ENCODE assay signal across 8 mouse cellular contexts in genomic region chr6:97205439-97205885, GRCm38 (mm10). TPM values are rescaled to one million over a fixed set of nuclear protein-coding genes. Genes with fewer than 3 reads are reported as not detected.
DNase-seq lines count a peak whose midpoint lies in the region; ATAC-seq and TF ChIP-seq lines count a peak whose summit lies in the region.

Gene Uba3, minus strand, starts transcription at chr6:97205647.

- H3K4me1 ChIP-seq in cortical plate, adult 2 months (ENCODE audit: control insufficient read depth, insufficient read depth, low read length) = peaks cover 4% of the 10 kb centered on the region; the same call in 1 of the 2 replicates
- H3K4me1 ChIP-seq in megakaryocyte, embryonic 14.5 days = peaks cover 63% of the 10 kb centered on the region

- TF ChIP-seq CTCF in cortical plate, adult 2 months (IDR thresholded peaks at IDR 0.05; ENCODE audit: extremely low read depth, insufficient read depth, low read length) = no peak

- peak; percentile 80 for TF ChIP-seq POLR2A in cortical plate, adult 2 months (IDR thresholded peaks at IDR 0.05; ENCODE audit: extremely low read depth, insufficient read depth, low read length)

- ATAC-seq in activated CD4-positive, CD25-positive, alpha-beta regulatory T cell, adult 4 months = peak; percentile 83

- no peaks in the 10 kb centered on the region for H3K27me3 ChIP-seq in megakaryocyte, embryonic 14.5 days (replicated peaks)

- peak within 1 kb of the TSS; percentile 85 for H3K4me3 ChIP-seq in cortical plate, adult 2 months (ENCODE audit: insufficient read depth, low read length)
- H3K4me3 ChIP-seq in megakaryocyte, embryonic 14.5 days (replicated peaks) = peak within 1 kb of the TSS; percentile 97

- H3K9me3 ChIP-seq in megakaryocyte, embryonic 14.5 days = no peaks in the 10 kb centered on the region

- peaks cover 25% of the 10 kb centered on the region for H3K36me3 ChIP-seq in megakaryocyte, embryonic 14.5 days (replicated peaks; ENCODE audit: low read length)

- DNase-seq in gastrocnemius, adult 8-10 months (ENCODE audit: low spot score in 2 of 2) = peak; percentile 99
- DNase-seq in hindlimb bud, embryonic 11.5 days (ENCODE audit: extremely low spot score, low read depth, low spot score) = peak; percentile 89
- peak; percentile 93 to 98 for DNase-seq in left cerebral cortex, adult 8-10 months (ENCODE audit: low spot score in 2 of 2)
- peak; percentile 99 for DNase-seq in right cerebral cortex, postnatal 10 days (ENCODE audit: low spot score in 2 of 2)
- peak; percentile 99 for DNase-seq in urinary bladder, postnatal 25 days (ENCODE audit: low spot score)

- H3K27ac ChIP-seq in cortical plate, adult 2 months (ENCODE audit: insufficient read depth, low read length) = no peak within 1 kb of the TSS

RNA-seq across cellular contexts. Expression of gene Uba3, which starts in this region (rescaled TPM):
- polyA plus RNA-seq in activated CD4-positive, CD25-positive, alpha-beta regulatory T cell, adult 4 months (2017; shearing (Covaris generic)) = 10 to 100 TPM; 34.6 to 41.3 TPM
- polyA plus RNA-seq in cortical plate, adult 2 months (2012; rRNA removed) = 56.8 and 61.2 TPM in 2 replicates
- 10 to 100 TPM; 33.7 to 36.2 (median 33.7) TPM for total RNA-seq in gastrocnemius, adult 8-10 months (2022)
- 10 to 100 TPM; 69.9 to 73.9 (median 72.3) TPM for total RNA-seq in left cerebral cortex, adult 8-10 months (2022)
- 4.7 and 9.4 TPM in 2 replicates for polyA plus RNA-seq in megakaryocyte, embryonic 14.5 days (2012; ENCODE audit: insufficient read depth, low replicate concordance)
